Mouse (Mus musculus) embryonic stem cell, embryonic (primary cell): Measurements from ENCODE around the gene Zfyve21.

Experiments used
- CTCF ChIA-PET, 4 experiments: fragments of 300-600 bp in 2 of 4; fragments of 350-600 bp in 2 of 4; sonication (Branson Sonifier 250); formaldehyde crosslinking; loops; one replicate each; lab custom pipeline; 2022; ENCODE audit warnings: inconsistent platforms in 2 of 4; lab: Charles Lee
- POLR2A ChIA-PET, 4 experiments: fragments of 300-600 bp in 2 of 4; fragments of 350-600 bp in 2 of 4; sonication (Branson Sonifier 250); formaldehyde crosslinking; loops; one replicate each; lab custom pipeline; 2022; ENCODE audit warnings: antibody characterized with exemption in 4 of 4, inconsistent platforms in 1 of 4; lab: Charles Lee

The Zfyve21 gene

DNA sequence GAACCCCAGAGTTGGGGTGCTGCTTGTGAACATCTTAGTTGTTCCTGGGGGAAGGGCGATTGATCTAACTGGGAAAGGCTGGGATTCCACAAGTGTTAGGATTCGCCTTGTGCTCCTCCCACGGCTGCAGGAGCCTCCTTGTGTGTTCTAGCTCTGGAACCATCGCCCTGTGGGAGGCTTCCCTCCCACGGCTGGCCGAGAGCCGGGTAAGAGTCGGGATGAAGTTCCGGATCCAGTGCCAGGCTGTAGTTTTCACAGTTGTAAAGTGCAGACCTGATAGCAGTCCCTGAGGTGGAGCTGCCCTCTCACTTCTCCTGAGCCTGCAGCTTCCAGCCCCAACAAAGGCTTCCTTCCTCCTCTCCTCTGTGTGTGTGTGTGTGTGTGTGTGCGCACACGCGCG lies 2.6 kb downstream of the Zfyve21 start:
- POLR2A ChIA-PET: interaction anchor here in 3 of 4 experiments (0.6 to 9.0 kb wide), 20 partner anchors 11 to 1113 kb away, joined by 3 to 179 read pairs (median 4); partner anchors contain the start of genes Eif5 (in 1 of the 3), Klc1 (in 1 of the 3), Tdrd9 (in 1 of the 3) and Zbtb42 (in 1 of the 3)
- CTCF ChIA-PET: interaction anchor here in 2 of 4 experiments (0.5 to 1.2 kb wide), 7 partner anchors 10 to 142 kb away, joined by 3 to 4 read pairs (median 3); no protein-coding TSS in a partner anchor

DNA sequence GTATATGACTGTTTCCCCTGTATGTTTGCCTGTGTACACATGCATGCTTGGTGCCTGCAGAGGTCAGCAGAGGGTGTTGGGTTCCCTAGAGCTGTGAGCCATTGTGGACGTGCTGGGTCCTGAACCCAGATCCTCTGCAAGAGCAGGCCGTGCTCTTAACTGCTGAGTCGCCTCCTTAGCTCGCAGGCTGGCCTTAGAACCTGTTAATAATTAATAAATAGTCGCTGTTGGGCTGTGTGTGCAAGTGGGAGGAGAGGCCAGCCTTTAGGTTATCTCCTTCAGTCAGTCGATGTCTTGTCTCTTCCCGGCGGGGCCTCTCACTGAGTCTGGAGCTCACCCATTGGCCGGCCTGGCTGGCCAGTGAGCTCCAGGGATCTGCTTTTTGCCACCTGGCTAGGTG lies 3.0 kb downstream of the Zfyve21 start:
- ChIA-PET CTCF (interaction anchor here in 2 of 4 experiments (0.6 to 1.2 kb wide), 6 partner anchors 10 to 141 kb away, joined by 3 to 6 read pairs (median 3); no protein-coding TSS in a partner anchor), POLR2A (interaction anchor here in 3 of 4 experiments (0.6 to 9.0 kb wide), 30 partner anchors 9 to 1113 kb away, joined by 3 to 179 read pairs (median 4); partner anchors contain the start of genes Eif5 (in 1 of the 3), Klc1 (in 1 of the 3), Tdrd9 (in 1 of the 3) and Zbtb42 (in 1 of the 3))

DNA sequence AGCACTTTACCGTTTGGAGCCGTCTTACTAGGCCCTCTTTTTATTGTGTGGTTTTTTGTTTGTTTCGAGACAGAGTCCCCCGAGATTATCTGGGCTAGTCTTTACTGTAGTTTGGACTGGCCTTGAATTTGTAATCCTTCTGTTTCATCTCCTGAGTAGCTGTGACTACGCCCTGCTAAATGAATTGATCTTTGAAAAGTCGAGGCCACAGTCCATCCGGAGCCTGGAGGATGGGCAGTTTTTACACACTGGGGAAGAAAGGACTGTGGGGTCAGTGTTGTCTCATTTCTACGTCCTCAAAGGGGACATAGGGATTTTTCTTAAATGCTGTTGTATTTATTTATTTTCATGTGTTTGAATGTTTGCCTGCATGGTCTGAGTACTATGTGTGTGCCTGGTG lies 4.0 kb downstream of the Zfyve21 start:
- CTCF ChIA-PET: interaction anchor here in 2 of 4 experiments (0.6 to 1.4 kb wide), 4 partner anchors 38 to 889 kb away, joined by 3 to 10 read pairs (median 4); no protein-coding TSS in a partner anchor
- POLR2A ChIA-PET: interaction anchor here in 3 of 4 experiments (0.7 to 9.0 kb wide), 31 partner anchors 8 to 296 kb away, joined by 3 to 179 read pairs (median 3); partner anchors contain the start of gene Klc1 (in 1 of the 3)

DNA sequence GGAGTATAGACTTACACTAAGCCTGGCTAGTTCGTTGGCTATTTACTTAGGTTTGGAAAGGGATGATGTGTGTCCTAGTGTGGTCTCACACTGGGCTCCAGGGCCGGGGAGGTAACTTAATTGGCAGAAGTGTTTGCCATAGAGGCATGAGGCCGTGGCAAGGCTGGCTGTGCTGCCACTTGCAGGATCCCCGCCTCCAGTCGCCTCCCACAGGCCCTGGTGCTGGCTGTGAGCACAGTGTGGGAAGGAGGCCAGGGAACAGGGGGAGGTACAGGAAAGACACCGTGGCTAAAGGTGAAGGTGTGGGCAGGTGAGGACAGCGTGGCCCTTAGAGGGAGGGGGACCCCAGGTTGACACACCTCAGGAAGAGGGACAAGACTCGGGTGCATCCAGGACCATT lies 6.0 kb downstream of the Zfyve21 start:
- ChIA-PET POLR2A (interaction anchor here in 2 of 4 experiments (1.4 to 9.0 kb wide), 4 partner anchors 7 to 30 kb away, joined by 3 to 179 read pairs (median 16); no protein-coding TSS in a partner anchor), CTCF (interaction anchor here in 1 of 4 experiments (0.6 kb wide), 1 partner anchor 735 kb away, joined by 8 read pairs; no protein-coding TSS in a partner anchor)

DNA sequence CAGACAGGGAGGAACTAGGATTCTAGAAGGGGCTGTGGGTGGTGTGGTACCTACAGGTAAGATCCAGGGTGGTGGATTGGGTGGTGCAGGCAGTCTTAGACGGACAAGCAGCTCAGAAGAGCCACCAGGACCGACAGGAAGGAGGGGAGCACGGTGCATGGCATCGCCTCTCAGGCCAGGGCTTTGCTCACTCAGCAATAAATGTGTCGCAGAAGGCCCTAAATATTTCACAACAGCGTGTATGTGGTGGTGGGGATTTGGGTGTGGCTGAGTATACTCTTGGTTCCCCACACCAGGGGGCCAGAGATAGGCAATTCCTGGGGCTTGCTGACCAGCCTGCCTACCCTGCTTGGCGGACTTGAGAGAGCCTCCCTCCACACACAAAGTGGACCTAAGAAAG lies 6.7 kb downstream of the Zfyve21 start:
- ChIA-PET CTCF (interaction anchor here in 2 of 4 experiments (0.6 kb wide), 2 partner anchors 81 to 734 kb away, joined by 3 to 8 read pairs; no protein-coding TSS in a partner anchor), POLR2A (interaction anchor here in 2 of 4 experiments (0.7 to 1.4 kb wide), 4 partner anchors 11 to 21 kb away, joined by 3 read pairs; no protein-coding TSS in a partner anchor)

DNA sequence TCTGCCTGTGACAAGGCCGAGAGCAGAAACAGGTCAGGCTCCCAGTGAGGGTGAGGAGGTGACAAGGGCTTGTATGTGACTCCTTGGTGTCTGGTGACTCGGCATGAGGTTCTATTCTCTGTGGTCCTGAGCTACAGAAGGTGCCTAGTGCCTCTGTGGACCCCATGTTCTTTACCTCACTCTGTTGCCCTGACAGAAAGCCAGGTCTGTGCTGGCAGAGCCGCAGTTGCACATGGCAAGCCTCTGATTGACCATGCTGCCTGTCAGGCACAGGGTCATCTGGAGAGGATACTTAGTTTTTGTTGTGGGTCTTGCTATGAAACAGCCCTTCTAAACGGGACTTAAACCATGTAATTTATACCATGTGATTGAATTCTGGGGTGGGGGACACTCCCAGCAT lies 8.0 kb downstream of the Zfyve21 start:
- CTCF ChIA-PET: no interaction called here
- POLR2A ChIA-PET: interaction anchor here in 2 of 4 experiments (0.9 to 3.0 kb wide), 3 partner anchors 8 to 110 kb away, joined by 3 to 22 read pairs (median 3); partner anchors contain the start of genes Xrcc3 (in 1 of the 2) and Zfyve21 (in 1 of the 2)

DNA sequence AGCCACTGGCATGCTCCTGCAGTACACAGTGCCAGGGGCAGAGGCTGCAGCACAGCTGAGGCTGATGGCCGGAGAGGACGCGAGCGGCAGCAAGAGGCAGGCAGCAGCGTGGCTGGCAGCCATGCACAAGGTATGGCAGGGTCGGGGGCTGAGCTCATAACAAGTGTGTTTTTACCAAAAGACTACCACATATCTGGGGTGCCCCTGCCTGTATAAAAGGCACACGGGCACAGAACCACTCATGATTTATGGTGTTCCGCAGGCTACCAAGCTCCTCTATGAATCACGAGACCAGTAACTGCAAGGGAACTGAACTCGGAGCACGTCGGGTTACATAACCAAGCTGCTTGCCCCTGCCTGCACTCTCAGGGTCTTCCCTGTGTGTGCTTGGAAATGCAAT lies 13.6 kb downstream of the Zfyve21 start:
- POLR2A ChIA-PET: interaction anchor here in 3 of 4 experiments (0.7 to 4.3 kb wide), 7 partner anchors 10 to 96 kb away, joined by 3 to 30 read pairs (median 4); partner anchors contain the start of genes Xrcc3 (in 3 of the 3) and Zfyve21 (in 3 of the 3)
- CTCF ChIA-PET: no interaction called here

DNA sequence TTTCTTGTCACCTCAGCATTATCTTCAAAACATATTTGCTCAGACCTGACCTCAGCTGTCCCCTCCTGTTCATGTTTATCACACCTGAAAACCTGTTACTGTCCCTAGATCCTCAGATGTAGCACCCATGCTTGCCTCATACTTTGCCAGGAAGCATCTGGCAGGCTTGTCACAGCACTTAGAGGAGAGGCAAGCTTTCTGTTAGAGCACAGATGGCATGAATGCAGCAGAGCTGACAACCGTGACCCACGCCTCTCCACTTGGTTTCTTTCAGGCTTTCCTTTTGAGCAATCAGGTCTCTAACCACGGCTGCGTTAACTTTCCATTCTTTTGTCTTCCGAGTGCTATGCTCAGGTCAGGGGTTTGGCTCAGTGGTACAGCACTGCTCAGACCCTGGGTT lies 15.5 kb downstream of the Zfyve21 start:
- ChIA-PET POLR2A (interaction anchor here in 2 of 4 experiments (0.9 to 4.3 kb wide), 5 partner anchors 12 to 166 kb away, joined by 3 to 30 read pairs (median 3); partner anchors contain the start of genes Xrcc3 (in 1 of the 2) and Zfyve21 (in 1 of the 2)), CTCF (interaction anchor here in 1 of 4 experiments (1.3 kb wide), 1 partner anchor 129 kb away, joined by 3 read pairs; no protein-coding TSS in a partner anchor)

DNA sequence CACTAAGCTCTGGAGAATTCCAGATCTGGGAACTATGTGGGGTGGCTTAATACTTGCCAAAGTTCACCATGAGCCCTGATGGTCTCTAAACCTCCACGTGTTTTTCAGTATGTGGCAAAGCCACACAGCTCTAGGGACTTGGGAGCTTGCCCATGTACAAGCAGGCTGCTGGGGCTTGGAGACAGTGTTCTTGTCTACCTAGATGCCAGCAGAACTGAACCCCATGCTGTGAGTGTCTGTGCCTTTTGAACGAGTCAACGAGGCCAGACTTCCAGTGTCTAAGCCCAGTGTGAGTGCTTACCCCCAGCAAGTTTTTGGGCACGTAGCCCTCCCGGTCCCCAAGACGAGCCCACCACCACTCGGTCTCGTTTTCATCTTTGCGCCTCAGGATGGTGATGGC lies 16.0 kb downstream of the Zfyve21 start:
- CTCF ChIA-PET: interaction anchor here in 1 of 4 experiments (1.3 kb wide), 1 partner anchor 129 kb away, joined by 3 read pairs; no protein-coding TSS in a partner anchor
- POLR2A ChIA-PET: interaction anchor here in 2 of 4 experiments (0.7 to 2.3 kb wide), 8 partner anchors 12 to 166 kb away, joined by 3 to 14 read pairs (median 3); partner anchors contain the start of genes Xrcc3 (in 2 of the 2) and Zfyve21 (in 2 of the 2)

DNA sequence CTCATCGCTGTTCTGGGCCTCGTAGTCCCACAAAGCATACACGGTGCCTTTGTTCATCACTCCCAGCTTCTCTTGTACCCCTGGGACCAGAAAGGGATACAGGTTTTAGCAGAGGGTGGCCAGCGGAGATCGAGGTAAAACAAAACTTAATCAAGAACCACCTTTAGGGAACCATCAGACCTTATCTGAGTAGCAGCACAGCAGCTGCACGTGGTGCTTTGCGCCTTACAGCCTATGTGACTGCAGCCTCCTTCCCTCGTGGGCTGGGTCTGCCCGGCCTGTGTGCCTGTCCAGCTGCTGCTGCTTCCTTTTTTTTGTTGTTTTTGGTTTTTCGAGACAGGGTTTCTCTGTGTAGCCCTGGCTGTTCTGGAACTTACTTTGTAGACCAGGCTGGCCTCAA lies 16.4 kb downstream of the Zfyve21 start:
- POLR2A ChIA-PET: interaction anchor here in 3 of 4 experiments (0.7 to 2.3 kb wide), 8 partner anchors 12 to 135 kb away, joined by 3 to 14 read pairs (median 3); partner anchors contain the start of genes Xrcc3 (in 2 of the 3) and Zfyve21 (in 2 of the 3)
- CTCF ChIA-PET: no interaction called here

DNA sequence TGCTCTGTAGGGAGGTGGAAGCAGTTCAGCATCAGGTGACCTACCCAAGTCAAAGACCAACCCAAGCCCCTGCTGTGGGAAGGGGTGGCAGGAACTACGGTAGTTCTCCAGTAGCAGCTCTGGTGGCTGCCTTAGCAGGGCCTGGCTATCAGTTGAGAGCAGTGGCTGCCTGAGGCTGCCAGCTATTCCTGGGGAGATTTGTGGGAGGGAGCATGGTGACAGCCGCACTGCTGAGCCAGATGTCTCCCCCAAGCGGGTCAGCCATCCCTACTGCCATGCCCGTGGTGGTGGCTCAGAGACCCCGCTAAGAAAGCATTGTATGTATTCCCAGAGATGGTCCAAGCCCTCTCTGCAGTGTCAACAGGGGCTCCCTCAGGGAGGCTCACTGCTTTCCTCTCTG lies 18.7 kb downstream of the Zfyve21 start:
- ChIA-PET CTCF (interaction anchor here in 1 of 4 experiments (0.5 kb wide), 1 partner anchor 378 kb away, joined by 4 read pairs; no protein-coding TSS in a partner anchor), POLR2A (interaction anchor here in 2 of 4 experiments (1.1 to 1.7 kb wide), 4 partner anchors 14 to 24 kb away, joined by 3 to 5 read pairs (median 3); no protein-coding TSS in a partner anchor)

DNA sequence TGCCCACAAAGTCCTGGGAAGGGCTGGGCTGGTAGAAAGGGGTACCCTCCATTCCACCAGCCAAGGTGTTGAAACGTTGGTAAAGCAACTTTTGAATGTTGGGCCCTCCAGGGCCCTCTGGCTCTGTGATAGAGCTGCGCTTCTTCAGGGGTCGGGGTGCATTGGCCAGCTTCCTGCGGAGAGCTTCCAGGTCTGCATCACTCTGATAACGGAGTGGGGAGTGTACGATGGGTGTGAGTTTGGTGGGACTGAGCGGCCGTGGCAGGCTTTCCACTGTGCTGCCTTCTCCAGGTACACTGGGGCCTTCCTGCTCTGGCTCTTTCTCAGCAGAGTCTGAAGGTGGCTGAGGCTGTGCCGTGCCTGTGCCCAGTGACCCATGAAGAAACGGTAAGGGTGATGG lies 19.5 kb downstream of the Zfyve21 start:
- CTCF ChIA-PET: interaction anchor here in 1 of 4 experiments (0.6 kb wide), 1 partner anchor 44 kb away, joined by 5 read pairs; no protein-coding TSS in a partner anchor
- POLR2A ChIA-PET: interaction anchor here in 2 of 4 experiments (0.8 to 1.7 kb wide), 9 partner anchors 8 to 46 kb away, joined by 3 to 5 read pairs (median 3); partner anchors contain the start of genes Zfyve21 (in 2 of the 2) and Xrcc3 (in 1 of the 2)

DNA sequence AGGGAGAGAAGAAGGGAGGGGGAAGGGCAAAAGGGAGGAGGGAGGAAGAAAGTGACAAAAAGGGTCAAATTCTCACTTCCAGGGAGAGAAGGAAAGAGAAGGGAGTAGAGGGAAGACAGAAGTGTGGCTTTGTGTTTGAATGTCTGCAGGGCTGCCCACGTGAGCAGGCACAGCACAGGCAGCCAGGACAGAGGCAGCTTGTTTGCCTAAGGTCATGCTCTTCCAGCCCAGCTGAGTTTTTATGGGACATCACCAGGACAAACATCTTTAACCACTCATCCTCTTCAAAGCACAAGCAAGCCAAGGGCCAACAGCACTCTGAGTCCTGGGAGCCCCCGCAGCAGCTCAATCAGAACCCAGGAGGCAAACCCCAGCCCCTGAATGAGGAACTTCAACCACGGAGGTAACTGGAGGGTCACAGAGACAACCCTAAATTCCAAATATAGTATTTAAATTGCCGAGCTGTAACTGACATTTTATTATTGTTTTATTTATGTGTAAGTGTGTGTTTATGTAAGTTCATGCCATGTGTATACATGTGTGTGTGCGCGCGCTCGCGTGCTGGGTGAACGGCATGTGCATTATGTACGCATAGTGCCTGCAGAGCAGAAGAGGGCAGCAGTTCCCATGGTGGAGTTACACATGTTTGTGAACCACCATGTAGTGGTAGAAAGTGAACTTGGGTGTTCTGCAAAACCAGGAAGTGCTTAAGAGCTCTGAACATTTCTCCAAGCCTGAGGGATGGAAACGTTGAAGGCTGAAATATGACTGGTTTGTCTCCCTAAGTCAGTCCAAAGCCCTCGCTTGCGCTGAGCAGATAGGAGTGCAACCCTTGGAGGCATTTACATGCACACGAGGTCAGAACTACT lies 28.8 kb downstream of the Zfyve21 start:
- ChIA-PET POLR2A (interaction anchor here in 2 of 4 experiments (1.0 to 1.6 kb wide), 3 partner anchors 8 to 56 kb away, joined by 3 to 7 read pairs (median 3); partner anchors contain the start of genes Xrcc3 (in 1 of the 2) and Zfyve21 (in 1 of the 2)), CTCF (interaction anchor here in 1 of 4 experiments (2.3 kb wide), 1 partner anchor 9 kb away, joined by 8 read pairs; no protein-coding TSS in a partner anchor)

DNA sequence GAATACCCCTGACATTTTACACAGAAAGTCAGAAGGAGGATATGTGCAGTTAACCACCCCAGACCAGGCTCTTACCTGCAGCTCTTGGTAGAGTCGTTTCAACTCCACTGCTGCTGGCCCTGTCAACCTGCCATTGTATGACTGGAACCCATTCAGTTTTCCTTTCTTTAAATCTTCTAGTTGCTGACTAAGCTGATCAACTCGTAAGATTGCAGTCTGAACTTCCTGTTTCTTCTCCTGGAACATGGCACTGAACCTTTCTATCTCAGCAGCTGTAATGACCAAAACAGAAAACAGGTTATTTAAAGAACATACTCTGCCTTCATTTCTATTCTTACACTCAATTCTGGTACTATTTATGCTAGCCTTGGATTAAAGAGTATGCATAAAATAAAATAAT lies 29.5 kb downstream of the Zfyve21 start:
- ChIA-PET POLR2A (interaction anchor here in 1 of 4 experiments (1.1 to 1.6 kb wide), 2 partner anchors 7 to 30 kb away, joined by 3 to 7 read pairs; partner anchors contain the start of genes Xrcc3 and Zfyve21), CTCF (interaction anchor here in 1 of 4 experiments (0.6 kb wide), 1 partner anchor 38 kb away, joined by 3 read pairs; no protein-coding TSS in a partner anchor)

DNA sequence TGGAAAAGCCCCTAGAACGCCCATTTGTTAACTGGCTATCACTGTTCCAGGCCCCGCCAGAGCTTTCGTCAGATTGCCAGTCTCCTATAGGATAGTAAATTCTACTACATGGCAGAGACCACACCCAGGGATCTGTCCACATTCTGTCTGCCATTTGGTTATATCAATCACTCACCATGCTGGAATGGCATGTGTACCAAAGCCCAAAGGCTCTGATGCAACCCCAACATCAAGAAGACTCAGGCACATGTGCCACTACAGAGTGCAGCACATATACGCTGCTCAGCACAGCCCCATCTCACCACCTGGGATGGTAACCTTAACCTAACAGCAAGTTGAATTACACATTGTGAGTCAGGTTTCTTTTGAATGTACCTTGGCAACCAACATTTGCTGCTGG lies 32.0 kb downstream of the Zfyve21 start:
- ChIA-PET POLR2A (no interaction called here), CTCF (no interaction called here)

DNA sequence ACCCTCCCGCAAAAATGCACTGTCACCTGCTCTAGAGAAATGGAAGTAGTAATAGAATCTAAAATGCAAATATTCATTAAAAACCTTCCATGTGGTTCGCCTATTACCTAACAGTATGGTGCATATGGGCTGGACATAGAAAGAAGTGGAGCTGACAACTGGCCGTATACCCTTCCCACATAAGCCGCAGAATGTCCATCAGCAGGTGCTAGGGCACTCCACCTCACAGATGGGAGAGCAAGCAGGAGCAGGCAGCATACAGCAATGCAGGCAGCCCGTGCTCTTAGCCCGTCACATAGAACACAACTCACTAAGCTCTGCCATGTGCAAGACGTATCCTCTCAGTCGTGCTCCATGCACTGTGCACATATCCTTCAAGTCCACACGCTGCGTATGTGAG lies 32.8 kb downstream of the Zfyve21 start:
- CTCF ChIA-PET: interaction anchor here in 2 of 4 experiments (0.5 to 0.7 kb wide), 3 partner anchors 69 to 141 kb away, joined by 3 to 5 read pairs (median 5); no protein-coding TSS in a partner anchor
- POLR2A ChIA-PET: interaction anchor here in 1 of 4 experiments (0.7 kb wide), 1 partner anchor 53 kb away, joined by 3 read pairs; no protein-coding TSS in a partner anchor

DNA sequence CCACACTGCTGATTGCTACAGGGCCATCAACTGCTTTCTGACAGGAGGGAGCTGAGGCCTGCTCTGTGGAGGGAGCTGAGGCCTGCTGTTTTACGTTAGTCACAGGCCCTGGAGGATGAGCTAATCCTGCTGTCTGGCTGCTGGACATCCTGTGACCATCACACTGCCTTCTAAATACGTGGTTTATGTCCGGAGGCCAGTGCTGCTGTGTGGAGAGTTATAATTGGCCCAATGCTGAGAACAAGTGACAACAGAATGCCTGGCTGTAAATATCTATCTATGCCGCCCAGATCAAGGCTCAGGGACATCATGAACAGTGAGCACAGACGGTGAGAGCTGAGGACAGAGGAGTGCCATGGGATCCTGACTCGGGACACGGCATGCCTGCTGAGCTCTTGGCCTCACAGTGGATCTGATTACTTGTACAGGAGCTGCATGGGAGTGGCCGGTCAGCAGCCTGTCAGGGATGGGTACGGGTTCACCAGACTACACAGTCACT lies 34.4 kb downstream of the Zfyve21 start:
- POLR2A ChIA-PET: interaction anchor here in 2 of 4 experiments (0.8 to 2.2 kb wide), 3 partner anchors 30 to 176 kb away, joined by 3 to 5 read pairs (median 3); partner anchors contain the start of genes Xrcc3 (in 1 of the 2) and Zfyve21 (in 1 of the 2)

More for the DNA sequence above, 34.4 kb downstream of the Zfyve21 start:
- CTCF ChIA-PET: interaction anchor here in 2 of 4 experiments (0.6 to 1.0 kb wide), 2 partner anchors 29 to 109 kb away, joined by 4 to 5 read pairs; no protein-coding TSS in a partner anchor
